Mouse (Mus musculus): ENCODE measurements at regions not wholly inside any gene's neighbourhood (a gene's known extent, or its start where the extent isn't known, plus 50 kb on each side); places are given as distances from the start of the nearest gene placed in this dataset.

GRCm38 (mm10) chr1:7535191-7535590 is 2727.5 kb downstream of the Gm37988 start:
- no peaks in the 10 kb centered on the region for H3K4me1 ChIP-seq (ENCODE audit: control insufficient read depth, insufficient read depth, low read length)

GRCm38 (mm10) chr1:7543492-7543891 is 2735.8 kb downstream of the Gm37988 start:
- Histone ChIP-seq H3K9ac (ENCODE audit: low read depth, poor library complexity, severe bottlenecking) (no peak overlapping the region), H3K27ac (ENCODE audit: insufficient read depth, low read length) (no peak overlapping the region), H3K27me3 (ENCODE audit: control insufficient read depth, insufficient read depth, low read length, poor library complexity, severe bottlenecking) (no peaks in the 10 kb centered on the region), H3K4me3 (ENCODE audit: low read depth, low read length) (no peak overlapping the region), H3K4me1 (ENCODE audit: control insufficient read depth, insufficient read depth, low read length) (no peaks in the 10 kb centered on the region), H3K36me3 (ENCODE audit: control insufficient read depth, insufficient read depth, low read length, poor library complexity, severe bottlenecking) (no peaks in the 10 kb centered on the region), H3K9me3 (replicated peaks; ENCODE audit: control insufficient read depth, insufficient read depth, low read length, poor library complexity, severe bottlenecking) (no peaks in the 10 kb centered on the region)
- TF ChIP-seq POLR2A (IDR thresholded peaks at IDR 0.05; ENCODE audit: insufficient read depth, low read length) (no peak), EP300 (IDR thresholded peaks at IDR 0.05; ENCODE audit: insufficient read depth, low read depth, low read length) (no peak), CTCF (IDR thresholded peaks at IDR 0.05; ENCODE audit: low read depth, low read length) (peak; percentile 19)

More at GRCm38 (mm10) chr1:7535191-7535590, 2727.5 kb downstream of the Gm37988 start:
- H3K27me3 ChIP-seq (ENCODE audit: control insufficient read depth, insufficient read depth, low read length, poor library complexity, severe bottlenecking) = no peaks in the 10 kb centered on the region
- no peak overlapping the region for H3K27ac ChIP-seq (ENCODE audit: insufficient read depth, low read length)
- no peaks in the 10 kb centered on the region for H3K9me3 ChIP-seq (replicated peaks; ENCODE audit: control insufficient read depth, insufficient read depth, low read length, poor library complexity, severe bottlenecking)
- H3K36me3 ChIP-seq (ENCODE audit: control insufficient read depth, insufficient read depth, low read length, poor library complexity, severe bottlenecking) = no peaks in the 10 kb centered on the region
- no peak for TF ChIP-seq EP300 (IDR thresholded peaks at IDR 0.05; ENCODE audit: insufficient read depth, low read depth, low read length)
- TF ChIP-seq POLR2A (IDR thresholded peaks at IDR 0.05; ENCODE audit: insufficient read depth, low read length) = no peak
- TF ChIP-seq CTCF (IDR thresholded peaks at IDR 0.05; ENCODE audit: low read depth, low read length) = no peak
- no peak overlapping the region for H3K9ac ChIP-seq (ENCODE audit: low read depth, poor library complexity, severe bottlenecking)
- no peak overlapping the region for H3K4me3 ChIP-seq (ENCODE audit: low read depth, low read length)

- TF ChIP-seq POLR2A (IDR thresholded peaks at IDR 0.05; ENCODE audit: insufficient read depth, low read length) = no peak
- no peak for TF ChIP-seq CTCF (IDR thresholded peaks at IDR 0.05; ENCODE audit: low read depth, low read length)
- TF ChIP-seq EP300 (IDR thresholded peaks at IDR 0.05; ENCODE audit: insufficient read depth, low read depth, low read length) = no peak
- no peaks in the 10 kb centered on the region for H3K27me3 ChIP-seq (ENCODE audit: control insufficient read depth, insufficient read depth, low read length, poor library complexity, severe bottlenecking)
- no peak overlapping the region for H3K27ac ChIP-seq (ENCODE audit: insufficient read depth, low read length)
- H3K9ac ChIP-seq (ENCODE audit: low read depth, poor library complexity, severe bottlenecking) = no peak overlapping the region
- H3K36me3 ChIP-seq (ENCODE audit: control insufficient read depth, insufficient read depth, low read length, poor library complexity, severe bottlenecking) = no peaks in the 10 kb centered on the region
- H3K4me1 ChIP-seq (ENCODE audit: control insufficient read depth, insufficient read depth, low read length) = no peaks in the 10 kb centered on the region
- no peaks in the 10 kb centered on the region for H3K9me3 ChIP-seq (replicated peaks; ENCODE audit: control insufficient read depth, insufficient read depth, low read length, poor library complexity, severe bottlenecking)
- H3K4me3 ChIP-seq (ENCODE audit: low read depth, low read length) = no peak overlapping the region
These were observed 2740.6 kb downstream of the Gm37988 start for GRCm38 (mm10) chr1:7548261-7548660.

- TF ChIP-seq EP300 (IDR thresholded peaks at IDR 0.05; ENCODE audit: insufficient read depth, low read depth, low read length) (no peak), POLR2A (IDR thresholded peaks at IDR 0.05; ENCODE audit: insufficient read depth, low read length) (no peak)
- Histone ChIP-seq H3K4me1 (ENCODE audit: control insufficient read depth, insufficient read depth, low read length) (no peaks in the 10 kb centered on the region), H3K9me3 (replicated peaks; ENCODE audit: control insufficient read depth, insufficient read depth, low read length, poor library complexity, severe bottlenecking) (no peaks in the 10 kb centered on the region), H3K27me3 (ENCODE audit: control insufficient read depth, insufficient read depth, low read length, poor library complexity, severe bottlenecking) (no peaks in the 10 kb centered on the region), H3K36me3 (ENCODE audit: control insufficient read depth, insufficient read depth, low read length, poor library complexity, severe bottlenecking) (no peaks in the 10 kb centered on the region), H3K9ac (ENCODE audit: low read depth, poor library complexity, severe bottlenecking) (no peak overlapping the region), H3K27ac (ENCODE audit: insufficient read depth, low read length) (no peak overlapping the region), H3K4me3 (ENCODE audit: low read depth, low read length) (no peak overlapping the region)
These were observed 2767.1 kb downstream of the Gm37988 start for GRCm38 (mm10) chr1:7574787-7575186.

- Histone ChIP-seq H3K36me3 (ENCODE audit: control insufficient read depth, insufficient read depth, low read length, poor library complexity, severe bottlenecking) (no peaks in the 10 kb centered on the region), H3K4me3 (ENCODE audit: low read depth, low read length) (no peak overlapping the region), H3K4me1 (ENCODE audit: control insufficient read depth, insufficient read depth, low read length) (no peaks in the 10 kb centered on the region), H3K9me3 (replicated peaks; ENCODE audit: control insufficient read depth, insufficient read depth, low read length, poor library complexity, severe bottlenecking) (peaks cover 23% of the 10 kb centered on the region), H3K9ac (ENCODE audit: low read depth, poor library complexity, severe bottlenecking) (no peak overlapping the region), H3K27ac (ENCODE audit: insufficient read depth, low read length) (peak overlapping the region; percentile 69; the same call in 1 of the 2 replicates), H3K27me3 (ENCODE audit: control insufficient read depth, insufficient read depth, low read length, poor library complexity, severe bottlenecking) (no peaks in the 10 kb centered on the region)
- TF ChIP-seq CTCF (IDR thresholded peaks at IDR 0.05; ENCODE audit: low read depth, low read length) (no peak), POLR2A (IDR thresholded peaks at IDR 0.05; ENCODE audit: insufficient read depth, low read length) (no peak), EP300 (IDR thresholded peaks at IDR 0.05; ENCODE audit: insufficient read depth, low read depth, low read length) (peak; percentile 90)
These were observed 2778.7 kb downstream of the Gm37988 start for GRCm38 (mm10) chr1:7586409-7586808.

- Histone ChIP-seq H3K27ac (ENCODE audit: insufficient read depth, low read length) (no peak overlapping the region), H3K36me3 (ENCODE audit: control insufficient read depth, insufficient read depth, low read length, poor library complexity, severe bottlenecking) (no peaks in the 10 kb centered on the region), H3K4me3 (ENCODE audit: low read depth, low read length) (no peak overlapping the region), H3K9me3 (replicated peaks; ENCODE audit: control insufficient read depth, insufficient read depth, low read length, poor library complexity, severe bottlenecking) (peaks cover 23% of the 10 kb centered on the region), H3K4me1 (ENCODE audit: control insufficient read depth, insufficient read depth, low read length) (no peaks in the 10 kb centered on the region), H3K9ac (ENCODE audit: low read depth, poor library complexity, severe bottlenecking) (no peak overlapping the region), H3K27me3 (ENCODE audit: control insufficient read depth, insufficient read depth, low read length, poor library complexity, severe bottlenecking) (no peaks in the 10 kb centered on the region)
- TF ChIP-seq EP300 (IDR thresholded peaks at IDR 0.05; ENCODE audit: insufficient read depth, low read depth, low read length) = peak; percentile 69
- no peak for TF ChIP-seq CTCF (IDR thresholded peaks at IDR 0.05; ENCODE audit: low read depth, low read length)
These were observed 2783.6 kb downstream of the Gm37988 start for GRCm38 (mm10) chr1:7591327-7591726.
